ENCODE assay signal across 9 mouse cellular contexts in the genomic region with DNA sequence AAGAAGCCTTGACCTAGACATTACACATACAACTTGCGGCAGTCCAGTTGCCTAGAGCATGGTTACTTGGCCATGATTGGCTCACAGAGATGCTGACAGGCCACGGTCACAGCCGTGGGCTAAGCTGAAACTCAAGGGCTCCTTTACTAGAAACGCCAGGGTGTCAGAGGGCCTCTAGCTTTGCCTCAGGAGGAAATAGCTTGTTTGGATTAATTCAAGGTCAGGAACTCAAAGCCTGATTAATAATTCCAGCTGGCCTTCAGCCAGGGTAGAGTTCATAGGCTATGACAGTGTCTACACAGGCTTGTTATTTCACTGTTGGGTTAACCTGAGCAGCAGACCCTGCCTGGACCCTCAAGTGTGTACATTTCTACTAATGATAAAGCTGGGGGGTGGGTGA.
A peak's percentile ranks its signal among the peaks of the same experiment; 100 is the strongest.
DNase-seq lines count a peak whose midpoint lies in the region.
"Had no signal": no experiment of that assay in that cellular context is flagged by ENCODE, and none has a peak within 500 bp of the region (broad histone marks: within the 10 kb centered on the region; RNA-seq: fewer than 3 reads in every experiment).

No protein-coding gene starts in this region.

- 87% methylated on average over 4 of the region's 4 CpGs for WGBS in forebrain, embryonic 10.5 days
- 79% methylated on average over 4 of the region's 4 CpGs for WGBS in hindbrain, embryonic 10.5 days

- no peaks in the 10 kb centered on the region for H3K27me3 ChIP-seq in forebrain, embryonic 10.5 days (ENCODE audit: poor library complexity, severe bottlenecking)
- no peaks in the 10 kb centered on the region for H3K27me3 ChIP-seq in hindbrain, embryonic 10.5 days (ENCODE audit: insufficient read depth, poor library complexity, severe bottlenecking)

- peak overlapping the region; percentile 59 for H3K27ac ChIP-seq in brown adipose tissue, adult 24 weeks (replicated peaks; ENCODE audit: low read depth, low read length)
- no peak overlapping the region for H3K27ac ChIP-seq in forebrain, embryonic 10.5 days
- H3K27ac ChIP-seq in hindbrain, embryonic 10.5 days, result no peak overlapping the region

- peaks cover 66% of the 10 kb centered on the region for H3K36me3 ChIP-seq in forebrain, embryonic 10.5 days (replicated peaks)
- H3K36me3 ChIP-seq in hindbrain, embryonic 10.5 days, result peaks cover 43% of the 10 kb centered on the region

- intact Hi-C loops in heart, postnatal 25 days (cut with DNase I), result no loop called here

- no peaks in the 10 kb centered on the region for H3K9me3 ChIP-seq in forebrain, embryonic 10.5 days
- H3K9me3 ChIP-seq in hindbrain, embryonic 10.5 days, result no peaks in the 10 kb centered on the region

- no peak overlapping the region for H3K4me3 ChIP-seq in brown adipose tissue, adult 24 weeks (ENCODE audit: insufficient read depth, low read depth, low read length)
- no peak overlapping the region for H3K4me3 ChIP-seq in forebrain, embryonic 10.5 days
- H3K4me3 ChIP-seq in hindbrain, embryonic 10.5 days, result no peak overlapping the region

- DNase-seq in heart, adult 18-20 months, result peak; percentile 11 to 17
- DNase-seq in heart, postnatal 25 days (ENCODE audit: low spot score), result no peak
- peak; percentile 23 for DNase-seq in 3T3-L1 (ENCODE audit: low read depth, low spot score)
- peak; percentile 61 to 78 for DNase-seq in kidney, postnatal 25 days
- DNase-seq in gastrocnemius, adult 18-20 months (ENCODE audit: low spot score), result no peak
- no peak for DNase-seq in forebrain, embryonic 10.5 days (ENCODE audit: extremely low spot score, low spot score)
- DNase-seq in hindbrain, embryonic 10.5 days (ENCODE audit: low spot score), result no peak
- DNase-seq: heart, postnatal 36 days had no signal

- H3K4me1 ChIP-seq in brown adipose tissue, adult 24 weeks (ENCODE audit: control insufficient read depth, insufficient read depth, insufficient read length, low read length), result peaks cover 20% of the 10 kb centered on the region
- H3K4me1 ChIP-seq in forebrain, embryonic 10.5 days, result peaks cover 11% of the 10 kb centered on the region
- H3K4me1 ChIP-seq in hindbrain, embryonic 10.5 days (replicated peaks), result peaks cover 4% of the 10 kb centered on the region; the same call in 1 of the 2 replicates

Comparison
In these comparisons a context has a peak if more than half of its experiments do, and no peak if none do; other contexts are left out.
1. DNase-seq: peak in heart, adult 18-20 months (2 of 2), 3T3-L1 (single experiment) and kidney, postnatal 25 days (2 of 2); none in heart, postnatal 25 days (single experiment), gastrocnemius, adult 18-20 months (single experiment), forebrain, embryonic 10.5 days (single experiment) and hindbrain, embryonic 10.5 days (single experiment).